Mouse (Mus musculus): ENCODE data around the gene Tectb. TPM values are rescaled to one million over a fixed set of nuclear protein-coding genes. Genes with fewer than 3 reads are reported as not detected.
"Not testable (repeated sequence)": the region's sequence is repeated elsewhere in the genome, so short reads cannot be mapped to it uniquely, and the experiment has no call there.

Tectb gene
- polyA plus RNA-seq, 1 experiment: not detected

DNA sequence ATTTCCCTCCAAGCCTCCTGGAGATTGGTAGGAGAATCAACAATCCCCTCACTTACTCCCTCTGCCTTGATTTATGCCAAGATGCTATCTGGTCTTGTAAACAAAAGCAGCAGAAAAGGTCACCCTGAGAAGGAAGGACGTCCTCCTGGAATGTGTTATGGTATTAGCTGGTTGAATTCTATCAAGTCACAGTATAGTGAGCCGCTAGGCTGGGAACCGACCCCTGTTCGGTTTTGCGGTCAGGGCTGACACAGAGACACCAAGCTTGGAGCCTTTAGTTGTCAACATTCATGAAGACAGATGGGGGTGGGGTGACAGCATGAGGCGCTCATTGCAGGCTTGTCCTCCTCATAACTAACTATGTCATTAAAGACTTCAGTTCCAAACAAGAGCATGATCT, 20.7 kb upstream of the Tectb start:
- Histone ChIP-seq H3K4me1 (ENCODE audit: control insufficient read depth, insufficient read depth, low read length) (no peaks in the 10 kb centered on the region), H3K4me3 (ENCODE audit: insufficient read depth, low read length) (no peak overlapping the region), H3K27ac (ENCODE audit: insufficient read depth, low read length) (no peak overlapping the region)
- no peak for TF ChIP-seq POLR2A (IDR thresholded peaks at IDR 0.05; ENCODE audit: low read depth, low read length)
- no peak for TF ChIP-seq CTCF (IDR thresholded peaks at IDR 0.05; ENCODE audit: borderline replicate concordance, insufficient read depth, low read length)

DNA sequence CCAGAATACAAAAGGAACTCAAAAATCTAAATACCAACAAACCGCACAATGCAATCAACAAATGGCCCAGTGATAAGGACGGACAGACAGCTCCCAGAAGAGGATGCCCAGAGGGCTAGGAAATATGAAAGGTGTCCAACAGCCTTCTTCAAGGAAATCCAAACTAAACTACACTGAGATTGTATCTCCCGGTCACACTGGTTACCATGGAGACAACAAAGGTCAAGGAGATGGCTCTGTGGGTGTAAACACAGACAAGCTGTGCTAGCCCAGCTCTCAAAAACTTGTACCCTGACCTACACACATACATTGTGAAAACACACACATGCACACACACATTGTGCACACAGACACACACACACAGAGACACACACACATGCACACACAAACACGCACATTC, 18.3 kb upstream of the Tectb start:
- no peak for TF ChIP-seq CTCF (IDR thresholded peaks at IDR 0.05; ENCODE audit: borderline replicate concordance, insufficient read depth, low read length)
- TF ChIP-seq POLR2A (IDR thresholded peaks at IDR 0.05; ENCODE audit: low read depth, low read length): no peak
- Histone ChIP-seq H3K4me1 (ENCODE audit: control insufficient read depth, insufficient read depth, low read length) (no peaks in the 10 kb centered on the region), H3K4me3 (ENCODE audit: insufficient read depth, low read length) (no peak overlapping the region), H3K27ac (ENCODE audit: insufficient read depth, low read length) (no peak overlapping the region)

DNA sequence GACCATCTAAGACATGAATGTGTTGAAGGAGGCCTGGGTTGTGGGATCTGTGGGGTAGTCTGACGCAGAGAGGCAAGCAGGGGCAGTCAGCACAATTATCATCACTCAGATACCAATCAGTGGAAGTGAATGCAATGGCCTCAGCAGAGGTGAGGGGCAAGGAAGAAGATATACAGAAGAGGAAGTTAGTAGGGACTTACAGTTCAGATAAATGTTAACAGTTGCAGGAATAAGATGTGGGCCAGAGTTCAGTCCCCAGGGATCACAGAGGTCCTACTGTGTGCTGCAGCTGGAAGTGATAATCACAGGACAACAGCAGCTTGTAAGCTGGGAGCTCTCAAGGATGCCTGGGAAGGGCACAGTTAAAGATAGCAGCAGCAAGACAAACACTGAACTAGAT, 16.4 kb upstream of the Tectb start:
- H3K27ac ChIP-seq (ENCODE audit: insufficient read depth, low read length): no peak overlapping the region
- H3K4me3 ChIP-seq (ENCODE audit: insufficient read depth, low read length): no peak overlapping the region
- no peaks in the 10 kb centered on the region for H3K4me1 ChIP-seq (ENCODE audit: control insufficient read depth, insufficient read depth, low read length)
- TF ChIP-seq CTCF (IDR thresholded peaks at IDR 0.05; ENCODE audit: borderline replicate concordance, insufficient read depth, low read length) (no peak), POLR2A (IDR thresholded peaks at IDR 0.05; ENCODE audit: low read depth, low read length) (no peak)

DNA sequence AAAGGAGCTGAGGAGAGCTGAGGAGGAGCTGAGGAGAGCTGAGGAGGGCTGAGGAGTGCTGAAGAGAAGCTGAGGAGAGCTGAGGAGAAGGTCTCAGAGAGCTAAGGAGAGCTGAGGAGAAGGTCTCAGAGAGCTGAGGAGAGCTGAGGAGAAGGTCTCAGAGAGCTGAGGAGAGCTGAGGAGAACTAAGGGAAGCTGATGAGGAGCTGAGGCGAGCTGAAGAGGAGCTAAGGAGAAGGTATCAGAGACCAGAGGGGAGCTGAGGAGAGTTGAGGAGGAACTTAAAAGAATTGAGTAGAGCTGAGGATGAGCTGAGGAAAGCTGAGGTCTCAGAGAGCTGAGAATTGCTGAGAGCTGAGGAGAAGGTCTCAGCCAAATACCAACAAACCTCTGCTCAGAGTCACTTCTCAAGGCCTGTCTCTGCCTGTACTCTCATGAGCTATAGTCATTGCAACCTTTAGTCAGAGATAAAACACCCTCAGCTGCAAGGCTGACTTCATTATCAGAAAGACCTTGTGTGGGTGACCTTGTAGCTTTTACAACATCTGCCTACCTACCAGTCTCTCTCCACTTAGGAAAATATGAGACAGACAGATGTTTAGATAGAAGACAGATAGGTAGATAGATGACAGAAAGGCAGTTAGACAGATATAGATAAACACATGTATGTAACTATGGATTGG, 15.2 kb upstream of the Tectb start:
- Histone ChIP-seq H3K4me1 (ENCODE audit: control insufficient read depth, insufficient read depth, low read length) (no peaks in the 10 kb centered on the region), H3K27ac (ENCODE audit: insufficient read depth, low read length) (no peak overlapping the region), H3K4me3 (ENCODE audit: insufficient read depth, low read length) (no peak overlapping the region)
- TF ChIP-seq CTCF (IDR thresholded peaks at IDR 0.05; ENCODE audit: borderline replicate concordance, insufficient read depth, low read length): no peak
- no peak for TF ChIP-seq POLR2A (IDR thresholded peaks at IDR 0.05; ENCODE audit: low read depth, low read length)

DNA sequence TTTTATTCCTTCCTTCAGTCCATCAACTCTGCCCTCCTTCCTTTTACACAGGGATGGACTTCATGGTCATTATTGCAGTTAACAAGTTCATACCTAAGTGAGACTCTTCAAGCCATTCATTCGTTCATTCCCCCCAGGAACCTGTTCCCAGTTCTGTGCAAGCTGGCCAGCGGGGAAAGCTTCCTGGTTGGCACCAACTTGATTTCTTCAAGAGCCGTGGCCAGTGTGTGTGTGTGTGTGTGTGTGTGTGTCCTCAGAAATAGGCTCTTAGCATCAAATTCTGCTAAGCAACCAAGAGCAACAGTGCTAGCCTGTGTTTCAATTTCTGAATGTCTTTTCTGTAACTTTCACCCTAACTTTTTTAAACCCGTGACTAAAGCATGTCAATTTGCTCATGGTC, 14.6 kb upstream of the Tectb start:
- no peaks in the 10 kb centered on the region for H3K4me1 ChIP-seq (ENCODE audit: control insufficient read depth, insufficient read depth, low read length)
- no peak for TF ChIP-seq POLR2A (IDR thresholded peaks at IDR 0.05; ENCODE audit: low read depth, low read length)
- no peak for TF ChIP-seq CTCF (IDR thresholded peaks at IDR 0.05; ENCODE audit: borderline replicate concordance, insufficient read depth, low read length)
- no peak overlapping the region for H3K4me3 ChIP-seq (ENCODE audit: insufficient read depth, low read length)
- H3K27ac ChIP-seq (ENCODE audit: insufficient read depth, low read length): no peak overlapping the region

DNA sequence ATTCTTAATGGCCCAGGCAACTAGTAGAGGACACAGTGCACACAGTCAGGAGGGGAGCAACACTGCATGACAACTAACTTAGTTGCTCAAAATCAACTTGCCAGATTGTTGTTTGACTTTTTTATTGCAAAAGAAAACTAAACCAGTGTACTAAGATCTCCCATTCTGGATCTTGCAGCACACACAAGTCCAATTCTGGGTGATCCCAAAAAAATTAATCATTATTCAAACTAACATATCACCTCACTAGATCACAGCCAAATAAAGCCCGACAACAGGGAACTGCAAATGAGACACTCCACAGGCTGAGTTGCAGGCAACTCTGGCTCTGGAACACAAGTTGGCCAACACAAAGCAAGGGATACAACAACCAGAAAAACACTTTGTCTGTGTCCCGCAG, 13.8 kb upstream of the Tectb start:
- no peak overlapping the region for H3K4me3 ChIP-seq (ENCODE audit: insufficient read depth, low read length)
- H3K27ac ChIP-seq (ENCODE audit: insufficient read depth, low read length): no peak overlapping the region
- no peak for TF ChIP-seq POLR2A (IDR thresholded peaks at IDR 0.05; ENCODE audit: low read depth, low read length)
- no peak for TF ChIP-seq CTCF (IDR thresholded peaks at IDR 0.05; ENCODE audit: borderline replicate concordance, insufficient read depth, low read length)
- H3K4me1 ChIP-seq (ENCODE audit: control insufficient read depth, insufficient read depth, low read length): no peaks in the 10 kb centered on the region

DNA sequence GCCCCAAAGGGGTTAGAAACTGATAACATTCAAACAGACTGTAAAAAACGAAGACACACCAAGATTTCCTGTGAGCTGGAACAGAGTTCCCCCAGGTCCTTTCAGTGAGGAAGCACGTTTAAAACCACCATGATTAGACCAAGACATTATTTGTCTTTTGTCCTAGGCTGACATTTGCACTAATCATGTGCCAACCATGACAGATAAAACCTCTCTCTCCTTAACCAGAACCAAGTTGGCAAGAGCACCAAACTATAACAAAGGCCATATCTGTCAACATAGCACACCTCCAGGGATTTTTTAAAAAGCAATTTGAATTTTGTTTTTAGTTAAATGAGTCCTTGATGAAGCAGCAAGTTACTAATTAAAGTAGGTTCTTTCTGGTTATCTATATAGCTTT, 12.8 kb upstream of the Tectb start:
- no peak for TF ChIP-seq CTCF (IDR thresholded peaks at IDR 0.05; ENCODE audit: borderline replicate concordance, insufficient read depth, low read length)
- no peak for TF ChIP-seq POLR2A (IDR thresholded peaks at IDR 0.05; ENCODE audit: low read depth, low read length)
- Histone ChIP-seq H3K4me3 (ENCODE audit: insufficient read depth, low read length) (no peak overlapping the region), H3K27ac (ENCODE audit: insufficient read depth, low read length) (no peak overlapping the region), H3K4me1 (ENCODE audit: control insufficient read depth, insufficient read depth, low read length) (no peaks in the 10 kb centered on the region)

DNA sequence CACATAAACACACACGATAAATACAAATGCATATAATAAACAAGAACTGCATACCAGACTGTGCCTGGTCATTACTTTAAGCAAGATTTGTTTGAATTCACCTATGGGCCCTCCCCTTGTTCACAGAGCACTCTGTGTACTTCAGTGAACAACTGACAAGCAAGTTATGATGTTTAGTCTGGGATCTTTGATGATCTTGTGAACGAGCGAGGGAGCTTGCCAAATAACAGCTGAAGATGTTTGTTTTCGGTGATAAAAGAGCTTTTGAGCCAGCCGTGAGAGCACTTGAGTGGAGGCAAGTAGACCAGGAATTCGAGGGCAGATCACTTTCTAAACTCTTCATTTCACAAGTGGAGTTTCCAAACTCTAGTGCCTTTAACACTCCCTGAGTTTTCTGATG, 12.2 kb upstream of the Tectb start:
- H3K4me1 ChIP-seq (ENCODE audit: control insufficient read depth, insufficient read depth, low read length): no peaks in the 10 kb centered on the region
- H3K4me3 ChIP-seq (ENCODE audit: insufficient read depth, low read length): no peak overlapping the region
- no peak overlapping the region for H3K27ac ChIP-seq (ENCODE audit: insufficient read depth, low read length)
- TF ChIP-seq POLR2A (IDR thresholded peaks at IDR 0.05; ENCODE audit: low read depth, low read length) (no peak), CTCF (IDR thresholded peaks at IDR 0.05; ENCODE audit: borderline replicate concordance, insufficient read depth, low read length) (no peak)

DNA sequence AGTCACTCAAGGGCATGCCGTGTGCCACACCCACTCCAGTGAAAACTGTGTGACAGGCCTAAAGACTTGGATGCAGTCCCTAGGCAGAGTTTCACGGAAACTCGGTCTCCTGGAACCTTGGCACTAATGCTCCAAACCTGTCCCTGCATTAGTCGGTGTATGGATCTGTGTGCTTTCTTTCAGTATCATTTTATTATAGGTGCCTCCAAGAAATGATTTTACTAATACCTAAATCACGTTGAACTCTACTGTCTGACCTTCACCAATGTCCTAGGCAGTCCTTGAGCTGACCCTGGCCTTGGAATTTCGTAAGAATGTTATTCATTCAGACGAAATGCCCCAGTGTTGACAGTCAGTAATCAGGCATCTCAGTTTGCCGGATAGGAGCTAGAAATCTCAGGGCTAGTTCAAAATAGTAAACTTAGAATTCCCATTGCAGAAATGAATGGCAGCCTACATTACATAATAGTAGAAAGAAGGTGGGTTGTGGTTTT, 11.2 kb upstream of the Tectb start:
- H3K4me3 ChIP-seq (ENCODE audit: insufficient read depth, low read length); H3K27ac ChIP-seq (ENCODE audit: insufficient read depth, low read length); H3K4me1 ChIP-seq (ENCODE audit: control insufficient read depth, insufficient read depth, low read length): not testable (repeated sequence)

DNA sequence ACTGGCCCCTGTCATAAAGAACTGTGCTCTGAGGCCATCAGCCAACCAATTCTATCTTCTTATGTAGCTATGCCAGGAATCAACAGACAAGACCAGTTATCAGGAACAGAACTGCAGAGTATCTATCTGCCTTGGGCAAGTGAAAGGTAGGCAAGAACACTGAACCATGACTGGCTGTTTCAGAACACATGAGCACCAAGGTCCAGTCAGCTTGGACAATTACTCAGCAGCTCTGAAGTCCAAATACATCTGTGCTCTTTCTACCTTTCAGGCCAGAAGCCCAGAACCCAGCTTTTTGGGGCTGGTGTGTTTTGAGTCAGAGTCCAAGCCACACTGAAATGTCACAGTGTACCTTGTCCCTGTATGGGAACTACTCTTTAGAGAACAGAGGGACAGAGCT, 10.1 kb upstream of the Tectb start:
- Histone ChIP-seq H3K27ac (ENCODE audit: insufficient read depth, low read length) (no peak overlapping the region), H3K4me3 (ENCODE audit: insufficient read depth, low read length) (no peak overlapping the region), H3K4me1 (ENCODE audit: control insufficient read depth, insufficient read depth, low read length) (no peaks in the 10 kb centered on the region)
- TF ChIP-seq CTCF (IDR thresholded peaks at IDR 0.05; ENCODE audit: borderline replicate concordance, insufficient read depth, low read length) (no peak), POLR2A (IDR thresholded peaks at IDR 0.05; ENCODE audit: low read depth, low read length) (no peak)

DNA sequence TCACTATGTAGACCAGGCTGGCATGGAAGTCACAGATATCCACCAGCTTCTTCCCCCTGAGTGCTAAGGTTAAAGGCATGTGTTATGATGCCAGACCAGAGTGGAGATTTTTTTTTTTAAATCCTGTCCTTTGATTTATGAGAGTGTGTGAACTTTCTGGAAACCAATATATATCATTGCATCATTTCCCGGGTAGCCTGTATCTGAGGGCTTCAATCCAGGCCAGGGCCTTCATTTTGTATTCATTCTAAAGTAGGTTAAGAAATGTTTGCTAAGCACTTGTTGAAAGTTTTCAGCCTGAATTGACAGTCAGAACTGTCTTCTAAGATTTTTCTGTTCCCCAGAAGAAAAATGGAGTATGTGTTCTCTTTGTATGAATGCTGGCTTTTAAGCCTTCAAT, 8.9 kb upstream of the Tectb start:
- no peaks in the 10 kb centered on the region for H3K4me1 ChIP-seq (ENCODE audit: control insufficient read depth, insufficient read depth, low read length)
- TF ChIP-seq POLR2A (IDR thresholded peaks at IDR 0.05; ENCODE audit: low read depth, low read length): no peak
- no peak overlapping the region for H3K27ac ChIP-seq (ENCODE audit: insufficient read depth, low read length)
- no peak overlapping the region for H3K4me3 ChIP-seq (ENCODE audit: insufficient read depth, low read length)

Data from embryonic fibroblast, embryonic 13.5 days (primary cell).